Mouse (Mus musculus) heart, embryonic 13.5 days (tissue): ENCODE measurements around the gene Gucy1b2. TPM values are rescaled to one million over a fixed set of nuclear protein-coding genes. Genes with fewer than 3 reads are reported as not detected.

Experiments used
- ATAC-seq: fragments of 200-750 bp; cut with Nextera tagmentation; 2 replicates; pipeline ENCODE4 v1.8.0; 2017; ENCODE audit warnings: moderate TSS enrichment; ENCODE audit not compliant: insufficient number of reproducible peaks, low FRiP score, low TSS enrichment; ENCODE audit errors: extremely low read depth
- H3K27ac ChIP-seq: fragments of 300-500 bp; sonication (generic); replicated peaks from 2 replicates; pipeline ENCODE4 v1.5.1; 2015; ENCODE audit warnings: moderate library complexity, mild to moderate bottlenecking, inconsistent platforms
- H3K27me3 ChIP-seq: fragments of 300-500 bp; sonication (generic); replicated peaks from 2 replicates; pipeline ENCODE4 v1.6.1; 2015; ENCODE audit warnings: mild to moderate bottlenecking, inconsistent platforms
- H3K36me3 ChIP-seq: fragments of 300-500 bp; sonication (generic); 2 replicates; pipeline ENCODE4 v1.6.1; 2015; ENCODE audit warnings: mild to moderate bottlenecking, inconsistent platforms
- H3K4me1 ChIP-seq: fragments of 300-500 bp; sonication (generic); 2 replicates; pipeline ENCODE4 v1.6.1; 2015; ENCODE audit warnings: inconsistent platforms
- H3K4me2 ChIP-seq: fragments of 300-500 bp; sonication (generic); 2 replicates; pipeline ENCODE4 v1.6.1; 2015; ENCODE audit warnings: inconsistent platforms, mild to moderate bottlenecking, moderate library complexity
- H3K4me3 ChIP-seq: fragments of 300-500 bp; sonication (generic); 2 replicates; pipeline ENCODE4 v1.5.1; 2015; ENCODE audit warnings: moderate library complexity, mild to moderate bottlenecking, inconsistent platforms
- H3K9ac ChIP-seq: fragments of 300-500 bp; sonication (generic); 2 replicates; pipeline ENCODE4 v1.6.1; 2015; ENCODE audit warnings: inconsistent platforms, mild to moderate bottlenecking, moderate library complexity
- H3K9me3 ChIP-seq: fragments of 300-500 bp; sonication (generic); 2 replicates; pipeline ENCODE4 v1.6.1; 2016; ENCODE audit warnings: inconsistent platforms
- WGBS: fragments of 180-500 bp; shearing (Covaris S2); methylation state at CpG from one replicate; pipeline ENCODE4 v1.1.7; 2015; ENCODE audit warnings: mixed read lengths; 5-methylcytosine and 5-hydroxymethylcytosine counted together
- polyA plus RNA-seq: library from polyadenylated mRNA; unstranded; fragments of >200 nt; fragmentation: Nextera tagmentation; extraction: Ambion mirVana; gene quantifications from 2 replicates; pipeline ENCODE4 v1.2.1, GENCODE M21; 2015

The Gucy1b2 gene
- 0.05 and 0.12 TPM in 2 replicates for polyA plus RNA-seq

- Histone ChIP-seq H3K36me3 (no peaks in the 10 kb centered on the region), H3K4me2 (peak within 1 kb of the TSS; percentile 60), H3K9ac (0 out of 2 replicates have a peak within 1 kb of the TSS, but pooled peaks have one; percentile 3), H3K4me1 (peaks cover 25% of the 10 kb centered on the region), H3K27me3 (no peaks in the 10 kb centered on the region), H3K27ac (0 out of 2 replicates have a peak within 1 kb of the TSS, but pooled peaks have one; percentile 32), H3K4me3 (peak within 1 kb of the TSS; percentile 24), H3K9me3 (no peaks in the 10 kb centered on the region)
- ATAC-seq = no peak
- 46% methylated on average over 9 of the region's 9 CpGs for WGBS
These were observed at the start of gene Gucy1b2 for GRCm38 (mm10) chr14:62456239-62456747. Gene Gucy1b2, minus strand, starts transcription at chr14:62456289.

GRCm38 (mm10) chr14:62497391-62497790 lies 41.3 kb upstream of the Gucy1b2 start:
- Histone ChIP-seq H3K9me3 (no peaks in the 10 kb centered on the region), H3K27ac (no peak overlapping the region), H3K4me1 (peaks cover 8% of the 10 kb centered on the region; the same call in 1 of the 2 replicates), H3K4me2 (no peak overlapping the region), H3K36me3 (no peaks in the 10 kb centered on the region), H3K9ac (no peak overlapping the region), H3K4me3 (no peak overlapping the region), H3K27me3 (no peaks in the 10 kb centered on the region)
- no peak for ATAC-seq
- 64% methylated on average over 7 of the region's 7 CpGs for WGBS

- Histone ChIP-seq H3K27me3 (no peaks in the 10 kb centered on the region), H3K9ac (no peak overlapping the region), H3K4me3 (no peak overlapping the region), H3K36me3 (no peaks in the 10 kb centered on the region), H3K9me3 (no peaks in the 10 kb centered on the region), H3K27ac (no peak overlapping the region), H3K4me1 (peaks cover 8% of the 10 kb centered on the region; the same call in 1 of the 2 replicates), H3K4me2 (no peak overlapping the region)
- no peak for ATAC-seq
- whole genome bisulfite sequencing = 27% methylated on average over 1 of the region's 1 CpGs
These were observed 40.4 kb upstream of the Gucy1b2 start for GRCm38 (mm10) chr14:62496501-62496900.

GRCm38 (mm10) chr14:62493456-62493855 lies 37.4 kb upstream of the Gucy1b2 start:
- 58% methylated on average over 5 of the region's 5 CpGs for WGBS
- ATAC-seq = no peak

GRCm38 (mm10) chr14:62492196-62492850 lies 36.2 kb upstream of the Gucy1b2 start:
- WGBS = 31% methylated on average over 16 of the region's 16 CpGs
- no peaks in the 10 kb centered on the region for H3K27me3 ChIP-seq
- H3K9me3 ChIP-seq = no peaks in the 10 kb centered on the region
- ATAC-seq = no peak
- H3K36me3 ChIP-seq = no peaks in the 10 kb centered on the region
- peaks cover 8% of the 10 kb centered on the region; the same call in 1 of the 2 replicates for H3K4me1 ChIP-seq
- H3K4me3 ChIP-seq = no peak overlapping the region
- H3K9ac ChIP-seq = no peak overlapping the region
- no peak overlapping the region for H3K4me2 ChIP-seq
- H3K27ac ChIP-seq = no peak overlapping the region

More at GRCm38 (mm10) chr14:62493456-62493855, 37.4 kb upstream of the Gucy1b2 start:
- Histone ChIP-seq H3K4me1 (peaks cover 8% of the 10 kb centered on the region; the same call in 1 of the 2 replicates), H3K9ac (no peak overlapping the region), H3K27me3 (no peaks in the 10 kb centered on the region), H3K36me3 (no peaks in the 10 kb centered on the region), H3K27ac (no peak overlapping the region), H3K4me3 (no peak overlapping the region), H3K4me2 (no peak overlapping the region), H3K9me3 (no peaks in the 10 kb centered on the region)

- H3K36me3 ChIP-seq = no peaks in the 10 kb centered on the region
- H3K9ac ChIP-seq = no peak overlapping the region
- no peak for ATAC-seq
- H3K9me3 ChIP-seq = no peaks in the 10 kb centered on the region
- 75% methylated on average over 7 of the region's 7 CpGs for WGBS
- no peak overlapping the region for H3K4me2 ChIP-seq
- H3K4me3 ChIP-seq = no peak overlapping the region
- no peak overlapping the region for H3K27ac ChIP-seq
- peaks cover 6% of the 10 kb centered on the region; the same call in 1 of the 2 replicates for H3K27me3 ChIP-seq
- H3K4me1 ChIP-seq = peaks cover 2% of the 10 kb centered on the region; the same call in 1 of the 2 replicates
These were observed 32.2 kb upstream of the Gucy1b2 start for GRCm38 (mm10) chr14:62488270-62488669.

GRCm38 (mm10) chr14:62481381-62481780 lies 25.3 kb upstream of the Gucy1b2 start:
- H3K9ac ChIP-seq = no peak overlapping the region
- H3K27ac ChIP-seq = no peak overlapping the region
- WGBS = 35% methylated on average over 8 of the region's 8 CpGs
- H3K4me2 ChIP-seq = no peak overlapping the region
- no peaks in the 10 kb centered on the region for H3K9me3 ChIP-seq
- peaks cover 27% of the 10 kb centered on the region; the same call in 1 of the 2 replicates for H3K27me3 ChIP-seq
- H3K4me1 ChIP-seq = no peaks in the 10 kb centered on the region
- ATAC-seq = no peak
- no peaks in the 10 kb centered on the region for H3K36me3 ChIP-seq
- H3K4me3 ChIP-seq = no peak overlapping the region

- H3K4me2 ChIP-seq = no peak overlapping the region
- H3K4me3 ChIP-seq = no peak overlapping the region
- H3K36me3 ChIP-seq = no peaks in the 10 kb centered on the region
- H3K9ac ChIP-seq = no peak overlapping the region
- 32% methylated on average over 6 of the region's 6 CpGs for WGBS
- H3K27ac ChIP-seq = no peak overlapping the region
- H3K27me3 ChIP-seq = peaks cover 27% of the 10 kb centered on the region; the same call in 1 of the 2 replicates
- ATAC-seq = no peak
- no peaks in the 10 kb centered on the region for H3K9me3 ChIP-seq
- no peaks in the 10 kb centered on the region for H3K4me1 ChIP-seq
These were observed 23.3 kb upstream of the Gucy1b2 start for GRCm38 (mm10) chr14:62479395-62479794.

- ATAC-seq = no peak
These were observed 18.4 kb upstream of the Gucy1b2 start for GRCm38 (mm10) chr14:62474481-62474880.

GRCm38 (mm10) chr14:62472061-62472460 lies 16.0 kb upstream of the Gucy1b2 start:
- Histone ChIP-seq H3K27ac (no peak overlapping the region), H3K36me3 (no peaks in the 10 kb centered on the region), H3K27me3 (no peaks in the 10 kb centered on the region; the same call in 1 of the 2 replicates), H3K4me2 (no peak overlapping the region), H3K4me1 (no peaks in the 10 kb centered on the region), H3K9ac (no peak overlapping the region), H3K4me3 (no peak overlapping the region), H3K9me3 (no peaks in the 10 kb centered on the region)
- WGBS = 66% methylated on average over 2 of the region's 2 CpGs
- ATAC-seq = no peak

More at GRCm38 (mm10) chr14:62474481-62474880, 18.4 kb upstream of the Gucy1b2 start:
- Histone ChIP-seq H3K9me3 (no peaks in the 10 kb centered on the region), H3K9ac (no peak overlapping the region), H3K4me2 (no peak overlapping the region), H3K36me3 (no peaks in the 10 kb centered on the region), H3K27me3 (peaks cover 4% of the 10 kb centered on the region; the same call in 1 of the 2 replicates), H3K27ac (no peak overlapping the region), H3K4me1 (no peaks in the 10 kb centered on the region), H3K4me3 (no peak overlapping the region)
- 53% methylated on average over 1 of the region's 1 CpGs for WGBS

GRCm38 (mm10) chr14:62468753-62469125 lies 12.7 kb upstream of the Gucy1b2 start:
- no peak overlapping the region for H3K4me3 ChIP-seq
- no peaks in the 10 kb centered on the region for H3K36me3 ChIP-seq
- H3K9ac ChIP-seq = no peak overlapping the region
- 85% methylated on average over 5 of the region's 5 CpGs for WGBS
- H3K27me3 ChIP-seq = peaks cover 13% of the 10 kb centered on the region
- ATAC-seq = no peak
- no peak overlapping the region for H3K4me2 ChIP-seq
- no peak overlapping the region for H3K27ac ChIP-seq
- peaks cover 9% of the 10 kb centered on the region; the same call in 1 of the 2 replicates for H3K4me1 ChIP-seq
- H3K9me3 ChIP-seq = no peaks in the 10 kb centered on the region
